Mouse (Mus musculus): ENCODE results near the gene Vmn2r21. TPM values are rescaled to one million over a fixed set of nuclear protein-coding genes. Genes with fewer than 3 reads are reported as not detected.

The Vmn2r21 gene
- polyA plus RNA-seq (2012; rRNA removed), result not detected in 2 replicates

GRCm38 (mm10) chr6:123533306-123533705 lies at the start of gene Vmn2r21:
Gene Vmn2r21, minus strand, starts transcription at chr6:123533406.

Other genes starting within 250 kb of the Vmn2r21 start
- not detected in 2 replicates for gene Clec4e, start 243.5 kb downstream of the Vmn2r21 start, polyA plus RNA-seq (2012; rRNA removed)
- gene Vmn2r19, start 225.1 kb downstream of the Vmn2r21 start, polyA plus RNA-seq (2012; rRNA removed), result not detected in 2 replicates
- gene Vmn2r20, start 115.3 kb downstream of the Vmn2r21 start, polyA plus RNA-seq (2012; rRNA removed), result not detected in 2 replicates
- not detected in 2 replicates for gene Vmn2r22, start 117.3 kb upstream of the Vmn2r21 start, polyA plus RNA-seq (2012; rRNA removed)
- gene Vmn2r23, start 169.3 kb upstream of the Vmn2r21 start, polyA plus RNA-seq (2012; rRNA removed), result not detected in 2 replicates
- not detected in 2 replicates for gene Vmn2r24, start 245.5 kb upstream of the Vmn2r21 start, polyA plus RNA-seq (2012; rRNA removed)